Mouse (Mus musculus): Measurements from ENCODE around the gene Ccdc191. TPM values are rescaled to one million over a fixed set of nuclear protein-coding genes. Genes with fewer than 3 reads are reported as not detected.

The Ccdc191 gene
- polyA plus RNA-seq, 1 experiment from 2014 or later: 11.3 TPM

- H3K4me2 ChIP-seq (replicated peaks): no peak overlapping the region
Observed at GRCm38 (mm10) chr16:43999541-43999940, 109.9 kb downstream of the Ccdc191 start.

GRCm38 (mm10) chr16:44002086-44002485, 112.5 kb downstream of the Ccdc191 start:
- no peak overlapping the region for H3K4me2 ChIP-seq (replicated peaks)
- no peaks in the 10 kb centered on the region for H3K27me3 ChIP-seq (replicated peaks)
- H3K9ac ChIP-seq: no peak overlapping the region
- 63% methylated on average over 5 of the region's 5 CpGs for WGBS
- H3K27ac ChIP-seq: no peak overlapping the region
- ATAC-seq (ENCODE audit: low FRiP score, low read depth): no peak
- no peaks in the 10 kb centered on the region for H3K9me3 ChIP-seq
- no peaks in the 10 kb centered on the region for H3K36me3 ChIP-seq
- no peak overlapping the region for H3K4me3 ChIP-seq
- H3K4me1 ChIP-seq: no peaks in the 10 kb centered on the region

More at GRCm38 (mm10) chr16:43999541-43999940, 109.9 kb downstream of the Ccdc191 start:
- H3K4me1 ChIP-seq: no peaks in the 10 kb centered on the region
- no peak for ATAC-seq (ENCODE audit: low FRiP score, low read depth)
- no peak overlapping the region for H3K4me3 ChIP-seq
- H3K9ac ChIP-seq: no peak overlapping the region
- no peaks in the 10 kb centered on the region for H3K9me3 ChIP-seq
- WGBS: 83% methylated on average over 5 of the region's 5 CpGs
- no peaks in the 10 kb centered on the region for H3K36me3 ChIP-seq
- no peaks in the 10 kb centered on the region for H3K27me3 ChIP-seq (replicated peaks)
- no peak overlapping the region for H3K27ac ChIP-seq

- ATAC-seq (ENCODE audit: low FRiP score, low read depth): no peak
- H3K27ac ChIP-seq: no peak overlapping the region
- no peak overlapping the region for H3K4me2 ChIP-seq (replicated peaks)
- H3K4me1 ChIP-seq: no peaks in the 10 kb centered on the region
- H3K9me3 ChIP-seq: no peaks in the 10 kb centered on the region
- H3K9ac ChIP-seq: no peak overlapping the region
- H3K36me3 ChIP-seq: no peaks in the 10 kb centered on the region
- no peaks in the 10 kb centered on the region for H3K27me3 ChIP-seq (replicated peaks)
- no peak overlapping the region for H3K4me3 ChIP-seq
- WGBS: 63% methylated on average over 5 of the region's 5 CpGs
Observed at GRCm38 (mm10) chr16:44011010-44011409, 121.4 kb downstream of the Ccdc191 start.

Small RNA genes within 50 kb of the gene (microRNA-seq; reads per million reads assigned to microRNA genes)
- not detected for gene Mir3470b

Other genes with a start within 250 kb of the Ccdc191 start
- not detected in 2 replicates for gene Tigit, start 225.7 kb upstream of the Ccdc191 start, polyA plus RNA-seq (2016; fragmentation: Nextera tagmentation; extraction: Ambion mirVana)
- gene Drd3, start 135.8 kb upstream of the Ccdc191 start, polyA plus RNA-seq (2016; fragmentation: Nextera tagmentation; extraction: Ambion mirVana): not detected in 2 replicates
- 24.8 and 25.8 TPM in 2 replicates for gene Qtrt2, start 37.0 kb downstream of the Ccdc191 start, polyA plus RNA-seq (2016; fragmentation: Nextera tagmentation; extraction: Ambion mirVana)
- 0.64 and 0.91 TPM in 2 replicates for gene Zdhhc23, start 90.0 kb downstream of the Ccdc191 start, polyA plus RNA-seq (2016; fragmentation: Nextera tagmentation; extraction: Ambion mirVana)
- 2.0 and 3.4 TPM in 2 replicates for gene Gramd1c, start 173.5 kb downstream of the Ccdc191 start, polyA plus RNA-seq (2016; fragmentation: Nextera tagmentation; extraction: Ambion mirVana)
- gene Atp6v1a, start 249.9 kb downstream of the Ccdc191 start, polyA plus RNA-seq (2016; fragmentation: Nextera tagmentation; extraction: Ambion mirVana): 59.2 and 72.1 TPM in 2 replicates

Measured in neural tube, embryonic 12.5 days (tissue).